Mouse (Mus musculus) liver, adult (tissue): ENCODE measurements at regions not wholly inside any gene's neighbourhood (a gene's known extent, or its start where the extent isn't known, plus 50 kb on each side); places are given as distances from the start of the nearest gene placed in this dataset.

Source experiments
- GATA4 ChIP-seq: IDR thresholded peaks from 2 replicates; pipeline ENCODE4 v1.6.1; 2014; ENCODE audit warnings: mild to moderate bottlenecking, low read length; ENCODE audit not compliant: insufficient replicate concordance

DNA sequence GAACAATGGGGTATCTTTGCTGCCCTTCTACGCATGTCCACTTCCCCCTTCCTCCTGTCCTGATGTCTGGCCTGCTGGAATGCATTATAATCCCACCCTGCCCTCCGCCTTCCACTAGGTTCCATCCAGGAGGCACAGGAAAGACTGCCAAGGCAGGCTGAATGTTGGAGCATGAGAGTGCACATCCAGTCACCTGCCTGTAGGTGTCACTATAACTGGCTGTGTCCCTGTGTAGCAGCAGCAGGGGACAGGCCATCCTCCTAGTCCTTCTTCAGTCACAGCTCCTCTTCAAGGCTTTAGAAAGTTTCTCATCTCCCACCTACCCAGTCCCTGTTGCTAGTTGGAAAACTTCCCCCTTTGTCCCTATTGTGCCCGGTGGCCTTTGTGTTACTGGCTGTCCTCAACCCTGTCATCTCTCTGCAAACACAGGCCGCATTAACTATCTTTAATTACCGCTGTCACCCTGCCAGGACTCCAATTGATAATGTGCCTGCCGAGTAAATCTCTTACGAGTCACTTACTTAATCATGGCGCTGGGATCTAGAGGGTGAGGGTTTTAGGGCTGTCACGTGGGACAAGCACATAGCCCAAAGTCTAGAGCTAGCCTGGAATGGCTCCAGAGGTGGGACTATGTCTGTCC, 355.2 kb upstream of the Fam19a5 start:
- TF ChIP-seq GATA4 = no peak

DNA sequence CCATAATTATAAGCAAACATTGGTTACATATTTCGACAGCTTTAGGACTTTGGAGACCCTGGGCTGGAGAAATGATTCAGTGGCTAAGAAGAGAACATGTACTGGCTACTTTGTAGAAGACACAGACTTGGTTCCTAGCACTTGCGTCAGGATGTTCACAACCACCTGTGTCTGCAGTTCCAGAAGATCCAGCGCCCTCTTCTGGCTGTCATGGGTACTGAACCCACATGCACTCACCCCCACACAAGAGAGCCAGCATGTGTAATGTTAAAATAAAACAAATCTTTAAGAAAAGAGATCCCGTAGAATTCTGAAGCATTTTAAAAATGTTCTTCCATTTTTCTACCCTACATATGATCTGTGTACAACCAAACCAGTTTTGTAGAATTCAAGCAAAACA, 352.2 kb upstream of the Fam19a5 start:
- TF ChIP-seq GATA4 = no peak

DNA sequence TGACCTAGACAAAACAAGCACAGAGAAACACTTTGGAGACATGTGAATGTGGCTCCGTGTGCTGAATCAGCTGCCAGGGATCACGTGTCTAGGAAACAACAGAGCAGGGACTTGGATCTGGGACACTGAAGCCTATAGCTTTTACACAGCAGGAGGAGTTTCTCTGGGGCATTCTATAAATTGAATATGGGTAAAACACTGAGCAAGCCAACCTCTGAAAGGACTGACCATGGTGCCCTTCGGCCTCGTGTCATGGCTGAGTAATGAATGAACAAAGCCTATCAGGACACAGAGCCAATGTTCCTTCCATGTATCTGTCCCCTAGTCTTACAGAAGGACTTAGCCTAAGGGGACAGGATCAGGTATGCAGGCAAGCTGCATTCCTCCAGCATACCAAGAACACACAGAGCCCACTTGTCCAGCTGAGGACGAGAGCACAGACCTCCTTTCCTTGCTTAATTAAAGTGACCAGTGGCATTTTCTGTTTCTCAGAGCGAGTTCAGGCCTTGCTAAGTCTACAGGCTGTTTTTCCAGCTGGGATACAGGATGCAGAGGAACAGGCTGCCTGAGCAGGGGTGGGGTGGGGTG, 347.7 kb upstream of the Fam19a5 start:
- no peak for TF ChIP-seq GATA4

DNA sequence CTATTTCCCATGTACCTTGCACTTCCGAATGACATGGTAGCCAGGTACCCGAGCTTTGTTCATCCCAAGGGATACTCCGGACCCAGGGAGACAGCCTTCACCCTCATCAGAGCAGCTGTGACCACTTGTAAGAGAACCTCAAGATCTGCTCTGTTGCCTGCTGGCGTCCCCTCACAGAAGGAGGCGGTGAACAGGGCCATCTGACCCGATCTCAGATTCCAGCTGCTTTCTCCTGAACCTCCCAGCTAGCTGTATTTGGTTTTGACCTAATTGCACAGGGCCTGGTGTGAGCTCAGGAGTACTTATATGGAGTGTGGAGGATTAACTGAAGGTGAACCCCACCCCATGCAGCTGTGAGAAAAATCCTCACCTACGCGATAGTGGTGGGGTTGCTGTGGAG, 344.5 kb upstream of the Fam19a5 start:
- no peak for TF ChIP-seq GATA4

DNA sequence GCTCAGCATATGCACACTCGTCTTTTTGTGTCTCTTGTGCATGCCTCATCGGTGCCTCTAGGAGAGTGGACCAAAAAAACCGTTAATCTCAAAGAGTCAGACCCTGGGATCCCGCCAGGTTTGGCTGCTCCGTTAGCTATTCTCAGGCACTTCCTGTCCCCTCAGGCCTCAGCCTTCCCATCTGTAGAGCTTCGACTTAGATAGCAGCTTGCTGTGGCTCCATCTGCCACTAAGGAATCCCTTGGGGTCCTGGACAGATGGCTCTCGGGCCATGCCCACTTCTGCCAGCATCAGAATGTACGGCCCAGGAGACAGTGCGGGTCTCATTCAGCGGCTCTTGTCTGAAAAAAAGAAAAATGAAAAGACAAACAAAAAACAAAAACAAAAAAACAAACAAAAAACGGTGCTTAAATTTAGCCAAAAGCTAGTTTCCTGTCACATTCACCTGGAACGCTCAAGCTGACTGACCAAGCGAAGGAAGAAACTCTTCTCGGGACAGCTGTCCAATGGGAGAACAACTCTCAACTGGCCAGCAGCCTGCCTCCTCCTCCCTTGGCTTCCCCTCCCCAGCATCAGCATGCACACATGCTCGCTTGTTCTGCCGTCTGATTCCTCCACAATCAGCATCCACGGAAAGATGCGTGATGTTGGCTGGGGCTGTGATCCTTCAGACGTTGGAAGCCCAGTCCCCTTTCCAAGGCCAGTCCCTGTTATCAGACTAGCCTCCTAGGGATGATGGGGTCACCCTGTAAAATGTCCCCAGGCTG, 343.6 kb upstream of the Fam19a5 start:
- TF ChIP-seq GATA4 = no peak

DNA sequence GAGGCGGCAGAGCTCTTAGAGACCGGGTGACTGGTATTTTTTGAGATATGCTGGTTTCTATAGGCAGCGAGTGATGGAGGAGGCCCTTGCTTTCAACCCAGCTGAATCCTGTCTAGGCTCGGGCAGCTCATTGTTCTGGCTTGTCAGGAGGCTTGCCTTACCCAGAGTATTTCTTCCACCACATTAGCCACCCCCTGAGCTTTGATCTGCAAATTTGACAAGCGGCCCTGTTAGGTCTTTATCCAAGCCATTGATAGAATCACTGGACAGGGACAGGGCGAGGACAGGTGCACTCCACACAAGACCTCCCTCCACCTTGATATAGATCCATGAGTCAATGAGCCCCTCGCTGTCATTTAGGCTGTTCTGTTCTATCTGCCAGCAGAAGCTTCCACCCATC, 343.0 kb upstream of the Fam19a5 start:
- no peak for TF ChIP-seq GATA4

DNA sequence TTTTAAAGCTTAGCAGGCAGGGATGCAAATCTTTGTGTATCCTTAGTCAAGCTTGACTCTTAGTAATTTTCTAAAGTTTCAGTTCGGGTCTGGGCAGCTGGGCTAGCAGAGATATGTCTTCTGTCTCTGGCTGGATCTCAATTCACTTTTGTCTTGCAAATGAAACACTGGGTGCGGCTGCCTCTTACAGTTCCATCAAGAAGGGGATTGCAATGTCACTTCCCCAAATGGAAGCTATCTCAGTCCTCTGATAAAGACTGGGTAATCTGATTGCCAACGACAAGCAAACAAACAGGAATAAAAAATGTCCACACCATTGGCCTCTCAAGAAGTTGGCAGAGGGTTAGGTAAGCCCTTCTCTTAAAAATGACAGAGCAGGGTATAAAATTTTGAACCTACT, 314.1 kb upstream of the Fam19a5 start:
- TF ChIP-seq GATA4 = no peak

DNA sequence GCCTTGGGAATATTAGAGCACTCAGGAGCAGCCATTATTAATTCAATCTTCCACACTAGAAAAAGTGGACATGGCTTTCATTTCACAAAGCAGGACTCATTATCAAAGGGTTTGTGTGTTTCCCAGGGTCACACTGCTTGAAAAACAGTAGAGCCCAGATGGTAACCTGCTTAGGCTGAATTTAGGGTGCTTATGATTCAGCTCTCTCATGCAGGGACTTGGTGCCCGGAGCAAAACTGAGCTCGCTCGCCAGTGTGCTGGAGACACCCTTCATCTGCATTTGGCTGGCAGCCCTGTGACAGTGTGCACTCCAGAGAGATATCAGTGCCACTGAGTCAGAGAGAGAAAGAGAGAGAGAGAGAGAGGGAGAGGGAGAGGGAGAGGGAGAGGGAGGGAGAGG, 308.0 kb upstream of the Fam19a5 start:
- no peak for TF ChIP-seq GATA4

DNA sequence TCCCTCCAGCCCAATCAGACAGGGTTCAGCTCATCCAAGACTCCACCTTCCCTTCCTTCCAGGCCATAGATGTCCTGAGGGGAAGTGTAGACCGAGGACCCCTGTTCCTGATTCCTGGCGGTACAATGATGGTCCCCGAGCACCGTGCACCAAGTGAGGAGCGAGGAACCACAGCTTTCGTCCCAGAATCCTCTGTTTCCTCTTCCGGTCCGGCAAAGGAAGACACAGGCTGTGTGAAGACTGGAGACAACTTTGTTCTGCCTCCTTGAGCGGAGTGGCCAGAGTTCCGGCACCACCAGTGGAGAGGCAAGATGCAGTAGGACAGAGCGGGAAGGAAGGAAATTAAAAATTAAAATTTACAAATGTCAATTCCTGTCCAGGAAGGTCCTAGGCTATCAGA, 305.0 kb upstream of the Fam19a5 start:
- no peak for TF ChIP-seq GATA4

DNA sequence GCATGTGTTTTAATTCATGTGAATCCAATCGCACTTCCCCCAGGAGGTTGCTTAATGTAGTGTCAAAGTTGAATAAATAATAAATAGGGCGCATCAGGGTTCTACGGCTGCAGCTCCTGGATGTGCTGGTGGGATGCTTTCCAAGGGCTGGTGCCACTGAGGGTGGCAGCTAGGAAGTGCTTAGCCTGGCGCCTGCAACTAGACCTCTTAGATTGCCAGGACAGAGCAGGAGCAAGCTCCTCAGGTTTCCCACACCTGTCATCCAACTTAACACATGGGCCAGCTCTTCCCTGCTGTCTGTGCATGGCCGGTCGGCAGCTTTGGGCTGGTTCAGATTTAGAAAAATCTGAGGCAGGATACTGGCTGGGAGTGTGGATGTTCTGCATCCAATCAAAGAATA, 282.6 kb upstream of the Fam19a5 start:
- no peak for TF ChIP-seq GATA4

DNA sequence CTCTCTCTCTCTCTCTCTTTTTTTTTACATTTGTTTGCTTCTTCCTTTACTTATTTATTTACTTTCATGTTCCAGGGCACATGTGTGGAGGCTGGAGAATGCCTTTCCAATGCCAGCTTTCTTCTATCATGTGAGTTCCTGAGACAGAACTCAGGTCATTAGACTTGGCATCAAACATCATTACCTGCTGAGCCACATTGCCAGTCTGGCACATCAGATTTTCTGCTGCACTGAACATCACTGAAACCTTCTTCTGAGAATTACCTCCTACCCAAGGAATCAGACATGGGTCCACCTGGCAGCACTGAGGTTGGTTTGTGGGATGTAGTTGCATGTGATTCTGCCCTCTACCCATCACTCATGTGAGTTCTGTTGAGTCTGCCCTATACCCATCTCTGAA, 279.2 kb upstream of the Fam19a5 start:
- no peak for TF ChIP-seq GATA4

DNA sequence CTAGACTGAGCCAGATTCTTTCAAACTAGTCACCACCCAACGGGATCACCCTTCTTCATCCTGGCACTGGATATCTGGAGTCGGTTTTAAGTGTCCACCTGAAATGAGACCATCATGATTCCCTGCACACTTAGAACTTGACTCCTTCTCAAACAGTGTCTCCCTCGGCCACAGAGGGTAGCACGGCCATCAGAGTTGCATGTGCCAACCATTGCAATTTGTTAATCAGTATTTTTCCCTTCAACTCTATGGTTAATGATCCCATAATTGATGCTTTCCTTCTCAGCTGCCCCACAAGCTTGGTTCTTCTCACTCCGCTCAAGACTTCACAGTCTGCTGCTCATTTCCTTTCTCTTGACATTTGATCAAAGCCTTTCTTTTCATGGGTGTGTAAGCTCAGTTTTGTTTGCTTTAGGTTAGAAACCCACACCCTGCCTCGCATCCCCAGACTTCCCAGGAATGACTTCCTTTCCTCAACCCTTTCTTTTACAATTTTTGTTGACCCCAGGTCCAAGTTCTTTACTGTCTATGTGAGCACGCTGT, 253.0 kb upstream of the Fam19a5 start:
- no peak for TF ChIP-seq GATA4

DNA sequence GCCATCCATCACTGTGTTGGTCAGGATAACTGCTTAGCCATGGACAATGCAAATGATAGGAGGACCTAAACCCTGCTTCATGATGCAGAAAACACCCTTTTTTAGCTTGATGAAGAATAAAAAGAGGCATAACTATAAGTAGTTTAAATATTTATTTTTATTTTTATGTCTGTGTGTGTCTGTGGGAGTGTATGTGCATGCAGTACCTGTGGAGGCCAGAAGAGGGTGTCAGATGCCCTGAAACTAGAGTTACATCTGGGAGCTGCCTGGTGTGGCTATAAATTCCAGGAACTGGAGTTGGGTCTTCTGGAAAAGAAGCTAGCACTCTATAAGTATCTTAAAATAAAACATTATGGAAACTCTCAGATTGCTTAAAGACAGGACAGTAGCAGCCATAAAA, 224.2 kb upstream of the Fam19a5 start:
- no peak for TF ChIP-seq GATA4

DNA sequence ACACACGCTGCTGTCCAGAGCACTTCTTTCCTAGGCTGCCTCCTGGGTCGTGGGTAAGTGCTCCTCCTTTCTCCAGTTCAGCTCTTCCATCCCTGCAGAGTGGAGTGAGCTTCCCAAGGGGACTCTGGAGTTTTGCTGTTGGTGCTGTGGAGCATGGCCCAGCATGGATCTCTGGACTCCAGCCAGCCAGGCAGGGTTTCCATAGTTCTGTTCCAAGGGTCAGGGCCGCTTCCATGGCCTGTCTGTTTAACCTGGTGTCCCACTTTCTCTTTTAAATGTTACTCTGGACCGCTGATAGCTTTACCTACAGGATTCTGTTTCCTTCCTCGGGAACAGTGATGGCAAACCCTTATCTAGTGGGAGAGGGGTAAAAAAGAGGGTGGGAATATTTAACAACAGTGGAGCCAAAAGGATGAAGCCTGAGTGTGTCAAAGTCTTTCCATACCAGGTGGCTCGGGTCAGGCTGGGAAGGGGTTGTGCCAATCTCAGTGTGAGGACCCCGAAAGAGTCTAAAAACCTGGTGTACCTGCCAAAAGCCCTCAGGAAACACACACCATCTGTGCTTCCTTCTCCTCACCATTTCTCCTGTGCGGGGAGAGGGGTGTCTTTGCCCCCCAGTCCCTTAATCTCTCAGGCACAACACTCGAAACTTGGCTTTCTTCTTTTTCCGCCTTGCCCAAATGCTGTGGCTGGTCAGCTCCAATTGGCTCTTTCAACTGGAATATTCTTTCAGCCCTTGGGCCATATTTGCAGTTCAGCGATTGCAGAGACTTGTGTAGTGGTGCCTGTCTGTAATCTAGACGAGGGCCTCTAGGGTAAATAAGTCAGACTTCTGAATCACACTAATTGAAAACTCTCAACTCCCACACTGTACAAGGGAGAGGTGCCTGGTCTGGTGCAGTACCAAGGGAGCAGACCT, 222.8 kb upstream of the Fam19a5 start:
- no peak for TF ChIP-seq GATA4

DNA sequence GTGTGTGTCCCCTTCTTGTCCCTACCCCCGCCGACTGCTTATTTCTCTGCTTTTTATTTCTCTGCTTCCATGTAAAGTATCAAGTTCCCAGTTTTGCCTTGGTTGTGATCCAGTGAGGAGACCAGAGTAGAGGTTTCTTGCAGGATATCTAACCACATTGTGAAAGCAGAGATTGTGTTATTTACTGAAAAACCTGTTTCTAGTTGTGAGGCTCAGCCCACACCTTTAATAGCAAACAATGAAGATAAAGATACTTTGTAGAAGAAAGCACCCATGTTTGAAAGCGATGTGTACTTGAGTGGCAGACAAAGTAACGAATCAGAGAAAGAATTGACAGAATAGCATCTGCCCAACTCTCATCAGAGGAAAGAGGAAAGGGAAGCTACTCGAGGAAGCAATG, 218.7 kb upstream of the Fam19a5 start:
- no peak for TF ChIP-seq GATA4
